Mouse (Mus musculus): Measurements from ENCODE around the gene Kbtbd13. TPM values are rescaled to one million over a fixed set of nuclear protein-coding genes. Genes with fewer than 3 reads are reported as not detected.

The Kbtbd13 gene
- 0.83 and 1.0 TPM in 2 replicates for polyA plus RNA-seq (2016; fragmentation: Nextera tagmentation; extraction: Ambion mirVana)

- Histone ChIP-seq H3K4me3 (peak within 1 kb of the TSS; percentile 56), H3K9me3 (replicated peaks) (no peaks in the 10 kb centered on the region), H3K27me3 (ENCODE audit: low read depth, poor library complexity, severe bottlenecking) (peaks cover 58% of the 10 kb centered on the region), H3K4me1 (peaks cover 15% of the 10 kb centered on the region), H3K36me3 (0 out of 2 replicates have a peak, but pooled peaks cover 4% of the 10 kb centered on the region), H3K27ac (peak within 1 kb of the TSS; percentile 78)
- DNase-seq (ENCODE audit: low spot score): no peak
- 41% methylated on average over 8 of the region's 8 CpGs for WGBS
These were observed at the start of gene Kbtbd13 for GRCm38 (mm10) chr9:65391613-65391964. Kbtbd13 (minus strand) TSS chr9:65391652.

- Histone ChIP-seq H3K27ac (peak within 1 kb of the TSS; percentile 83), H3K36me3 (peaks cover 22% of the 10 kb centered on the region), H3K9me3 (replicated peaks) (no peaks in the 10 kb centered on the region), H3K27me3 (ENCODE audit: low read depth, poor library complexity, severe bottlenecking) (no peaks in the 10 kb centered on the region), H3K4me1 (peaks cover 7% of the 10 kb centered on the region), H3K4me3 (peak within 1 kb of the TSS; percentile 83)
- peak; percentile 96 for DNase-seq (ENCODE audit: low spot score)
- WGBS: under 1% methylated on average over 54 of the region's 54 CpGs
These were observed 44.3 kb upstream of the Kbtbd13 start, which contains the start of gene Mtfmt for GRCm38 (mm10) chr9:65435671-65436301. Mtfmt (plus strand) TSS chr9:65435782.

DNA sequence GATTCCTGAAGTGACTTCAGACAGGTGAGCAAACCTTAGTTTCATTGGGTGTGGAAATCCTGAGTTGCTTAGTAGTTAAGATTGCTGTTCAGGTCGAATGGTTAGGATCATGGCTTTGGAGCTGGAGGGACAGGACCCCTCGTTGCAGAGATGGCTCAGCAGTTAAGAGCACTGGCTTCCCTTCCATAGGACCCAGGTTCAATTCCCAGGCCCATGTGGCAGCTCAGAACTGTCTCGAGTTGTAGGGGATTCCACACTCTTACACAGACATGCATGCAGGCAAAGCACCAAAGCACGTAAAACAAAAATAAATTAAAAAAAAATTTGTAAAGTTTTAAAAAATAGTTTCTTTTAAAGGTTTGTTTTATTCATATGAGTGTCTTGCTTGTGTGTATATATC is 43.8 kb upstream of the Kbtbd13 start:
- 75% methylated on average over 4 of the region's 4 CpGs for WGBS
- DNase-seq (ENCODE audit: low spot score): no peak
- no peak overlapping the region for H3K27ac ChIP-seq
- peak overlapping the region; percentile 83 for H3K4me3 ChIP-seq
- H3K9me3 ChIP-seq (replicated peaks): no peaks in the 10 kb centered on the region
- H3K4me1 ChIP-seq: peaks cover 7% of the 10 kb centered on the region
- H3K36me3 ChIP-seq: peaks cover 16% of the 10 kb centered on the region
- no peaks in the 10 kb centered on the region for H3K27me3 ChIP-seq (ENCODE audit: low read depth, poor library complexity, severe bottlenecking)

GRCm38 (mm10) chr9:65434140-65434539 is 42.7 kb upstream of the Kbtbd13 start:
- peaks cover 7% of the 10 kb centered on the region for H3K4me1 ChIP-seq
- peak; percentile 58 for DNase-seq (ENCODE audit: low spot score)
- WGBS: 73% methylated on average over 5 of the region's 5 CpGs
- H3K9me3 ChIP-seq (replicated peaks): no peaks in the 10 kb centered on the region
- peaks cover 11% of the 10 kb centered on the region for H3K36me3 ChIP-seq
- no peak overlapping the region for H3K27ac ChIP-seq
- H3K27me3 ChIP-seq (ENCODE audit: low read depth, poor library complexity, severe bottlenecking): no peaks in the 10 kb centered on the region
- no peak overlapping the region for H3K4me3 ChIP-seq

DNA sequence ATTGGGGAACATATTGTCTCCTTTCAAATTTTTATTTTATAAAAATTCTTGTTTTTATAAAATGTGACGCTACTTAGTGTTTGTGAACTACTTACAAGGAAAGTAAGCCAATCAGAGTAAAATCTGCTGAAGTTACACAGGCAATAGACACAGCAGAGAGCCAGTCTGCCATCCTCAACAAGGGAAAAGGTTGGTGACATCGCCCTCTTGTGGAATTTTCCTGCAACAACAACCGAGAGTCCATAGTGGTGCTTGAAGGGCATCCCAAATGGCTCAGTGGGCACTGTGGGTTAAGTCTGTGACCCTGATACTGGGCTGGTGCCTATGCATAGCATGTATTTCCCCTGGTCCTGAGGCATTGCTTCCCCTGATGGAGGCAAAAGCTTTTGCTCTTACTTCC is 40.8 kb upstream of the Kbtbd13 start:
- no peaks in the 10 kb centered on the region for H3K36me3 ChIP-seq
- no peaks in the 10 kb centered on the region for H3K9me3 ChIP-seq (replicated peaks)
- no peaks in the 10 kb centered on the region for H3K27me3 ChIP-seq (ENCODE audit: low read depth, poor library complexity, severe bottlenecking)
- peak; percentile 79 for DNase-seq (ENCODE audit: low spot score)
- WGBS: 2% methylated on average over 3 of the region's 3 CpGs
- no peak overlapping the region for H3K4me3 ChIP-seq
- peaks cover 7% of the 10 kb centered on the region for H3K4me1 ChIP-seq
- no peak overlapping the region for H3K27ac ChIP-seq

DNA sequence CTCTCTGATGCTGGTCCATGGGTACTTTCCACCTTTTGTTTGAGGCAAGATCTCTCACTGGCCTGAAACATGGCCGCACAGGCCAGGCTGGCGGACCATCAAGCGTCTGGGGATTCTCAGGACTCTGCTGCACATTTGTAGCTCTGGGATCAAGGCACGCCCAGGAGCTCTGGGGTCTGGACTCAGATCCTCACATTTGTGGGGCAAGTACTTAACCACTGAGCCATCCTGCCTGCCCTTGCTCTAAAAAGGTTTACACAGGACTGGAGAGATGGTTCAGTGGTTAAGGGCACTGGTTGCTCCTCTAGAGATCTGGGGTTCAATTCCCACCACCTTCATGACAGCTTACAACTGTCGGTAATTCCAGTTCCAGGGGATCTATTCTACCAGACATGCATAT is 39.5 kb upstream of the Kbtbd13 start:
- Histone ChIP-seq H3K27me3 (ENCODE audit: low read depth, poor library complexity, severe bottlenecking) (no peaks in the 10 kb centered on the region), H3K4me3 (no peak overlapping the region), H3K27ac (no peak overlapping the region), H3K9me3 (replicated peaks) (no peaks in the 10 kb centered on the region), H3K4me1 (peaks cover under 1% of the 10 kb centered on the region; the same call in 1 of the 2 replicates), H3K36me3 (no peaks in the 10 kb centered on the region)
- WGBS: 89% methylated on average over 5 of the region's 5 CpGs
- DNase-seq (ENCODE audit: low spot score): no peak

- H3K27ac ChIP-seq: no peak overlapping the region
- H3K36me3 ChIP-seq: no peaks in the 10 kb centered on the region
- no peak for DNase-seq (ENCODE audit: low spot score)
- no peaks in the 10 kb centered on the region for H3K27me3 ChIP-seq (ENCODE audit: low read depth, poor library complexity, severe bottlenecking)
- H3K9me3 ChIP-seq (replicated peaks): no peaks in the 10 kb centered on the region
- no peak overlapping the region for H3K4me3 ChIP-seq
- no peaks in the 10 kb centered on the region for H3K4me1 ChIP-seq
These were observed 38.9 kb upstream of the Kbtbd13 start for GRCm38 (mm10) chr9:65430401-65430800.

GRCm38 (mm10) chr9:65428003-65428402 is 36.6 kb upstream of the Kbtbd13 start:
- Histone ChIP-seq H3K27ac (no peak overlapping the region), H3K9me3 (replicated peaks) (no peaks in the 10 kb centered on the region), H3K27me3 (ENCODE audit: low read depth, poor library complexity, severe bottlenecking) (no peaks in the 10 kb centered on the region), H3K36me3 (no peaks in the 10 kb centered on the region), H3K4me1 (peaks cover 8% of the 10 kb centered on the region; the same call in 1 of the 2 replicates), H3K4me3 (no peak overlapping the region)
- WGBS: 91% methylated on average over 5 of the region's 5 CpGs
- no peak for DNase-seq (ENCODE audit: low spot score)

- no peak for DNase-seq (ENCODE audit: low spot score)
- H3K27ac ChIP-seq: no peak overlapping the region
- no peaks in the 10 kb centered on the region for H3K9me3 ChIP-seq (replicated peaks)
- no peaks in the 10 kb centered on the region for H3K36me3 ChIP-seq
- H3K27me3 ChIP-seq (ENCODE audit: low read depth, poor library complexity, severe bottlenecking): no peaks in the 10 kb centered on the region
- H3K4me1 ChIP-seq: peaks cover 8% of the 10 kb centered on the region; the same call in 1 of the 2 replicates
- H3K4me3 ChIP-seq: no peak overlapping the region
- 87% methylated on average over 2 of the region's 2 CpGs for WGBS
These were observed 36.1 kb upstream of the Kbtbd13 start for GRCm38 (mm10) chr9:65427511-65427910.

DNA sequence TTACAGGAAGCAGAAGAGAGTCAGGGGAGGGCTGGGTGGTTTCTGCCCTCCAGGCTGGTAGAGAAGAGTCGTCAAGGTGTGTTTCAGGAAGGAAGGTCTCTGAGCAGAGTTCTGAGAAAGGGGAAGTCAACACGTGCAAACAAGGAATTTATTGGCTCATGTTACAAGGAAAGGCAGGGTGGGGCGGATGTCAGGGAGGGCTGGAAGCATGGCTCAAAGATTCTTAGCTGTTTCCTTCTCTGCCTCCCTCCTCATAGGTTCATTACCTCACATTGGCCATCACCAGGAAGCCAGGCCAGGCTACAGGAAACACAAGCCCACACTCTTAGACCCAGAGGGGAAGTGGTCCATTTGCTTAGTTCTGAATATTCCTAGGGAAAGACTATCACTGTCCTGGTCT is 32.9 kb upstream of the Kbtbd13 start:
- H3K27ac ChIP-seq: no peak overlapping the region
- no peaks in the 10 kb centered on the region for H3K9me3 ChIP-seq (replicated peaks)
- DNase-seq (ENCODE audit: low spot score): no peak
- no peak overlapping the region; the same call in 1 of the 2 replicates for H3K4me3 ChIP-seq
- H3K36me3 ChIP-seq: no peaks in the 10 kb centered on the region
- no peaks in the 10 kb centered on the region for H3K27me3 ChIP-seq (ENCODE audit: low read depth, poor library complexity, severe bottlenecking)
- 30% methylated on average over 3 of the region's 3 CpGs for WGBS
- peaks cover 8% of the 10 kb centered on the region; the same call in 1 of the 2 replicates for H3K4me1 ChIP-seq

DNA sequence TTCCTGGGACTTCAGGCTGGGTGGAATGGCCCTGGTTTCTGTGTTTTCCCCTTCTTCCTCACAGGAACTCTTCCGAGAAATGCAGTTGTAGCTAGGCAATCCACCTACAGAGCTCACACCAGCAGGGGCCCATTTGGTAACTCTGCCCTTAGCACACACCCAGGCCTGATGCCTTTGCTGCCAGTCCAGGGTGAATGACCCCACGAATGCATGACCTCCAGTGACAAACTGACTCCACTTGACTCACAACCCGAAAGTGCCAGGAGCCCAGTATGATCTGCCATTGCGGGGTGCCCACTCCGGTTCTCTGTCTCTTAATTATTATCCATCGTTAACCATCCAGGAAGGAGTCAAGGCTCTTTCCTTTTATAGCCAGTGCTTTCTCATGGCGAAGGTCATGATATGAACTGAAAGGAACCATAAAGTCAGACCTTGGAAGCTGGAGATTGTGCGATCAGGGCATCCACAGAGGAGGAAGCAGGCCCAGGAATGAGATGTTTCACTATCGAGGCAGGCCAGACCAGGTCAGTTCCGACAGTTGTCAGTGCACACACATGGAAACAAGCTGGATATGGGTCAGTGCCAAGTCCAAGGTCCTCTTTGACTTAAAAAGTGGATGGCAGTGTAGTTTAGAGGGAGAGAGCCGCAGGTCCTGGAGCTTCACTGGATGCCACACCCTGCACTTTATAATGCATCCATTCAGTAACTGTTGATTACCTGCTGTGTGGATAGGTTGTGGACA is 31.5 kb upstream of the Kbtbd13 start, which contains the start of gene Slc51b:
Slc51b (minus strand) TSS at position 196 of the 742 bp plus-strand sequence.
- H3K36me3 ChIP-seq: no peaks in the 10 kb centered on the region
- no peak within 1 kb of the TSS for H3K4me3 ChIP-seq
- 84% methylated on average over 11 of the region's 11 CpGs for WGBS
- no peaks in the 10 kb centered on the region for H3K9me3 ChIP-seq (replicated peaks)
- no peak for DNase-seq (ENCODE audit: low spot score)
- H3K4me1 ChIP-seq: peaks cover 9% of the 10 kb centered on the region; the same call in 1 of the 2 replicates
- no peaks in the 10 kb centered on the region for H3K27me3 ChIP-seq (ENCODE audit: low read depth, poor library complexity, severe bottlenecking)
- H3K27ac ChIP-seq: no peak within 1 kb of the TSS

GRCm38 (mm10) chr9:65419633-65420032 is 28.2 kb upstream of the Kbtbd13 start:
- Histone ChIP-seq H3K27me3 (ENCODE audit: low read depth, poor library complexity, severe bottlenecking) (no peaks in the 10 kb centered on the region), H3K36me3 (no peaks in the 10 kb centered on the region), H3K9me3 (replicated peaks) (no peaks in the 10 kb centered on the region), H3K4me3 (no peak overlapping the region), H3K27ac (no peak overlapping the region), H3K4me1 (peaks cover 10% of the 10 kb centered on the region)
- WGBS: 77% methylated on average over 3 of the region's 3 CpGs
- DNase-seq (ENCODE audit: low spot score): no peak

GRCm38 (mm10) chr9:65417738-65418137 is 26.3 kb upstream of the Kbtbd13 start:
- no peak overlapping the region for H3K4me3 ChIP-seq
- H3K27ac ChIP-seq: no peak overlapping the region
- 29% methylated on average over 3 of the region's 3 CpGs for WGBS
- DNase-seq (ENCODE audit: low spot score): no peak
- H3K4me1 ChIP-seq: peaks cover 4% of the 10 kb centered on the region; the same call in 1 of the 2 replicates
- no peaks in the 10 kb centered on the region for H3K9me3 ChIP-seq (replicated peaks)
- H3K27me3 ChIP-seq (ENCODE audit: low read depth, poor library complexity, severe bottlenecking): no peaks in the 10 kb centered on the region
- no peaks in the 10 kb centered on the region for H3K36me3 ChIP-seq
